Mouse (Mus musculus): ENCODE measurements around the gene Klf13. TPM values are rescaled to one million over a fixed set of nuclear protein-coding genes. Genes with fewer than 3 reads are reported as not detected.

The Klf13 gene
- polyA plus RNA-seq, 1 experiment from 2014 or later = 24.9 TPM

- WGBS = 87% methylated on average over 5 of the region's 5 CpGs
- H3K9ac ChIP-seq (replicated peaks; ENCODE audit: low read depth, low read length) = no peak overlapping the region
- no peaks in the 10 kb centered on the region for H3K27me3 ChIP-seq (ENCODE audit: control insufficient read depth, insufficient read depth, low read length)
- H3K4me1 ChIP-seq (ENCODE audit: control insufficient read depth, insufficient read depth, low read length) = no peaks in the 10 kb centered on the region
- H3K36me3 ChIP-seq (ENCODE audit: control insufficient read depth, insufficient read depth, low read length) = no peaks in the 10 kb centered on the region
- H3K4me2 ChIP-seq (ENCODE audit: low read depth, low read length) = no peak overlapping the region
- H3K9me3 ChIP-seq (ENCODE audit: control insufficient read depth, low read length) = no peaks in the 10 kb centered on the region
- H3K4me3 ChIP-seq (ENCODE audit: low read depth, low read length) = no peak overlapping the region
- peak overlapping the region; percentile 30 for H3K27ac ChIP-seq (ENCODE audit: low read depth, low read length)
- no peak for ATAC-seq (ENCODE audit: low read depth)
Observed at GRCm38 (mm10) chr7:63965635-63966418, 27.1 kb upstream of the Klf13 start.

DNA sequence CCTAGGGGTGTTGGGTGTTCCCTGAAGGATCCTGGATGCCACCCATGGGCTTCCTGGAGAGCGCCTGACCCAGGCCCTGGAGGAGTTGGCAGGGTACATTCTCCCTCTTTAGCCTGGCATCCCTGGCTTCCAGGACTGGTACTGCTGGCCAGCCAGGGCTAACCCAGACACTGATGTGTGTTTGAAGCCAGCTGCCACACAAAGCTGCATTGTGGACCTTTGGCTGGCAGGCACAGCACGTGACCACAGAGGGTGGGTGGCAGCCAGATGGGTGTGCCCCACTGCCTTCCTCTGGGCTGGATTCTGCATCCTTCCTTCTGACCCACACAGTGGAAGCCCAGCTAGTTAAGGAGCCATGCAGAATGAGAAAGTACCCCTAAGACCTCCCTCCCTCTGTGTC lies 26.4 kb upstream of the Klf13 start:
- Histone ChIP-seq H3K9ac (replicated peaks; ENCODE audit: low read depth, low read length) (no peak overlapping the region), H3K4me3 (ENCODE audit: low read depth, low read length) (no peak overlapping the region), H3K36me3 (ENCODE audit: control insufficient read depth, insufficient read depth, low read length) (no peaks in the 10 kb centered on the region), H3K27ac (ENCODE audit: low read depth, low read length) (peak overlapping the region; percentile 30), H3K27me3 (ENCODE audit: control insufficient read depth, insufficient read depth, low read length) (no peaks in the 10 kb centered on the region), H3K4me1 (ENCODE audit: control insufficient read depth, insufficient read depth, low read length) (no peaks in the 10 kb centered on the region), H3K9me3 (ENCODE audit: control insufficient read depth, low read length) (no peaks in the 10 kb centered on the region), H3K4me2 (ENCODE audit: low read depth, low read length) (no peak overlapping the region)
- 47% methylated on average over 2 of the region's 2 CpGs for WGBS
- ATAC-seq (ENCODE audit: low read depth) = peak; percentile 91

GRCm38 (mm10) chr7:63964121-63964520 lies 25.4 kb upstream of the Klf13 start:
- H3K36me3 ChIP-seq (ENCODE audit: control insufficient read depth, insufficient read depth, low read length) = no peaks in the 10 kb centered on the region
- H3K4me1 ChIP-seq (ENCODE audit: control insufficient read depth, insufficient read depth, low read length) = no peaks in the 10 kb centered on the region
- no peak overlapping the region for H3K4me3 ChIP-seq (ENCODE audit: low read depth, low read length)
- WGBS = 89% methylated on average over 6 of the region's 6 CpGs
- H3K27ac ChIP-seq (ENCODE audit: low read depth, low read length) = no peak overlapping the region
- no peak overlapping the region for H3K9ac ChIP-seq (replicated peaks; ENCODE audit: low read depth, low read length)
- no peak for ATAC-seq (ENCODE audit: low read depth)
- no peak overlapping the region for H3K4me2 ChIP-seq (ENCODE audit: low read depth, low read length)
- H3K9me3 ChIP-seq (ENCODE audit: control insufficient read depth, low read length) = no peaks in the 10 kb centered on the region
- no peaks in the 10 kb centered on the region for H3K27me3 ChIP-seq (ENCODE audit: control insufficient read depth, insufficient read depth, low read length)

GRCm38 (mm10) chr7:63963632-63964031 lies 24.9 kb upstream of the Klf13 start:
- Histone ChIP-seq H3K4me2 (ENCODE audit: low read depth, low read length) (no peak overlapping the region), H3K4me3 (ENCODE audit: low read depth, low read length) (no peak overlapping the region), H3K9me3 (ENCODE audit: control insufficient read depth, low read length) (no peaks in the 10 kb centered on the region), H3K9ac (replicated peaks; ENCODE audit: low read depth, low read length) (no peak overlapping the region), H3K4me1 (ENCODE audit: control insufficient read depth, insufficient read depth, low read length) (no peaks in the 10 kb centered on the region), H3K27me3 (ENCODE audit: control insufficient read depth, insufficient read depth, low read length) (no peaks in the 10 kb centered on the region), H3K36me3 (ENCODE audit: control insufficient read depth, insufficient read depth, low read length) (no peaks in the 10 kb centered on the region), H3K27ac (ENCODE audit: low read depth, low read length) (no peak overlapping the region)
- WGBS = 65% methylated on average over 5 of the region's 5 CpGs
- ATAC-seq (ENCODE audit: low read depth) = no peak

GRCm38 (mm10) chr7:63957872-63958640 lies 19.3 kb upstream of the Klf13 start:
- WGBS = 54% methylated on average over 12 of the region's 12 CpGs
- no peaks in the 10 kb centered on the region for H3K9me3 ChIP-seq (ENCODE audit: control insufficient read depth, low read length)
- peak; percentile 60 for ATAC-seq (ENCODE audit: low read depth)
- no peaks in the 10 kb centered on the region for H3K36me3 ChIP-seq (ENCODE audit: control insufficient read depth, insufficient read depth, low read length)
- H3K4me2 ChIP-seq (ENCODE audit: low read depth, low read length) = no peak overlapping the region
- no peak overlapping the region for H3K4me3 ChIP-seq (ENCODE audit: low read depth, low read length)
- peaks cover 17% of the 10 kb centered on the region for H3K4me1 ChIP-seq (ENCODE audit: control insufficient read depth, insufficient read depth, low read length)
- no peak overlapping the region for H3K9ac ChIP-seq (replicated peaks; ENCODE audit: low read depth, low read length)
- H3K27ac ChIP-seq (ENCODE audit: low read depth, low read length) = peak overlapping the region; percentile 71; the same call in 1 of the 2 replicates
- no peaks in the 10 kb centered on the region for H3K27me3 ChIP-seq (ENCODE audit: control insufficient read depth, insufficient read depth, low read length)

DNA sequence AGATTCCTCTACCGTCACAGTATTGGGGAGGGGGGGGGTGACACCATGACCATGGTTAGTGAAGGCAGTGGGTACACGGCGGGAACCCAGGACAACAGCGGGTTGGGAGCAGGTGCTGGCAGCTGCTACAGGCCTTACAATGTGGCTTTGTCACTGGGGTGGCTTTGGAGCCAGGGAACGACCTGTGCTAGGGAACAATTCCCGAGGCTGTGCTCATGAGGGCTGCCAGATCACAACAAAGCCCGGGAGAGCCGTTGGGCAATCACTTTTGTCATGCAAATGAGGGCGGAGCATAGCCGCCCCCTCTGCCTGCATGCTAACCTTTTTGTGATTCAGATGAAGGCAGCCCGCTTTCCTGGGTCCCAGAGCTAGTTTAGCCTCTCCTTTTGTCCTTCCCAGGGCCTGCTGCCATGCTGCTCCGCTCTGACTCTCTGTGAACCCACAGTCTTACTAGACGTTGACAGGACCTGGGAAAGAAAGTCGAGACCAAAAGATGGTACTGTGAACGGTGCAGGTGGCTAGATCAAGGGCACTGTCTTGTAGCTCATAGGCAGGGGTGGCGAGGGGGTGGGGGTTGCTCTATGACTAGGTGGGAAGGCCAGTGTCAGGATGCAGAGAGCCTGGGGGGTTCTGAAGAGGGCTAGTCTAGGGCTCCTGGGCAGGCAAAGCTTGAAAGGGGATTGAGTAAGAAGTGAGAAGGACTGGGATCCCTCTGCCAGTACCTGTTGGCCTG lies 18.4 kb upstream of the Klf13 start:
- Histone ChIP-seq H3K4me3 (ENCODE audit: low read depth, low read length) (no peak overlapping the region), H3K27me3 (ENCODE audit: control insufficient read depth, insufficient read depth, low read length) (no peaks in the 10 kb centered on the region), H3K4me2 (ENCODE audit: low read depth, low read length) (no peak overlapping the region), H3K9me3 (ENCODE audit: control insufficient read depth, low read length) (no peaks in the 10 kb centered on the region), H3K36me3 (ENCODE audit: control insufficient read depth, insufficient read depth, low read length) (no peaks in the 10 kb centered on the region), H3K27ac (ENCODE audit: low read depth, low read length) (peak overlapping the region; percentile 71), H3K9ac (replicated peaks; ENCODE audit: low read depth, low read length) (no peak overlapping the region), H3K4me1 (ENCODE audit: control insufficient read depth, insufficient read depth, low read length) (peaks cover 17% of the 10 kb centered on the region)
- peak; percentile 87 for ATAC-seq (ENCODE audit: low read depth)
- 12% methylated on average over 16 of the region's 16 CpGs for WGBS

DNA sequence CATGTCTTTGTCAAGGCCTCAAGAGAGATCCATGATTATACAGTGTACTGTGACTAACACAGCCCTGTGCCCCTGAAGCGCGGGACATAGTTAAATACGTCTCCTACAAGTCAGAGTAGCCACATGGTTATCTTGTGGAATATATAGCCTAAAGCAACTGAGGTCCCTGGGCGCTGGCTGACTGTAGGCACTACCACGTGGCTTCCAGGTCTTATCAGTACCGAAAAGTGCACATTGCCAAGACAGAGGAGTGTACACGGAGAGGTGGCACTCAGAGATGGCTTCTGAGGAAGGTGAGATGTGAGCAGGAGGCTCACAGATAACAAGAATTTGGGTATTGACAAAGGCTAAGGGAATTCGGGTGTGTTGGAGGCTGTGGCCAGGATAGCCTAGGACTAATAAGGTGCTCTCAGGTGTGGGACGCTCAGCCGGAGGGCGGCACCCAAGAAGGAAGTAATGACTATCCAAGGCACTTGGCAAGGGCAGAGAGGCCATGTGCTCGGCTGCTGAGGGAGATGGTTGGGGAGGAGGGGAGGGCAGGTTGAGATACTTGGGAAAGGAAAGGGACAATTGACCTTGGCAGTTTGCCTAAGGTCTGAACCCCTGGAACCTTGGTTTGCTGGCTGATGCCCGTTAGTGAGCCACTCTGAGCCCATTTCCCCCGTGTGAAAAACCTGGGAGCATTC lies 17.6 kb upstream of the Klf13 start:
- Histone ChIP-seq H3K9me3 (ENCODE audit: control insufficient read depth, low read length) (no peaks in the 10 kb centered on the region), H3K4me2 (ENCODE audit: low read depth, low read length) (no peak overlapping the region), H3K27ac (ENCODE audit: low read depth, low read length) (peak overlapping the region; percentile 71; the same call in 1 of the 2 replicates), H3K9ac (replicated peaks; ENCODE audit: low read depth, low read length) (no peak overlapping the region), H3K4me3 (ENCODE audit: low read depth, low read length) (no peak overlapping the region), H3K4me1 (ENCODE audit: control insufficient read depth, insufficient read depth, low read length) (peaks cover 17% of the 10 kb centered on the region), H3K36me3 (ENCODE audit: control insufficient read depth, insufficient read depth, low read length) (no peaks in the 10 kb centered on the region), H3K27me3 (ENCODE audit: control insufficient read depth, insufficient read depth, low read length) (no peaks in the 10 kb centered on the region)
- 64% methylated on average over 14 of the region's 14 CpGs for WGBS
- peak; percentile 5; the same call in 1 of the 2 replicates for ATAC-seq (ENCODE audit: low read depth)

GRCm38 (mm10) chr7:63955440-63955839 lies 16.7 kb upstream of the Klf13 start:
- no peak overlapping the region for H3K4me2 ChIP-seq (ENCODE audit: low read depth, low read length)
- H3K9me3 ChIP-seq (ENCODE audit: control insufficient read depth, low read length) = no peaks in the 10 kb centered on the region
- no peak overlapping the region for H3K4me3 ChIP-seq (ENCODE audit: low read depth, low read length)
- no peak for ATAC-seq (ENCODE audit: low read depth)
- no peak overlapping the region for H3K9ac ChIP-seq (replicated peaks; ENCODE audit: low read depth, low read length)
- H3K27me3 ChIP-seq (ENCODE audit: control insufficient read depth, insufficient read depth, low read length) = no peaks in the 10 kb centered on the region
- peaks cover 17% of the 10 kb centered on the region for H3K4me1 ChIP-seq (ENCODE audit: control insufficient read depth, insufficient read depth, low read length)
- H3K27ac ChIP-seq (ENCODE audit: low read depth, low read length) = no peak overlapping the region
- 92% methylated on average over 2 of the region's 2 CpGs for whole genome bisulfite sequencing
- no peaks in the 10 kb centered on the region for H3K36me3 ChIP-seq (ENCODE audit: control insufficient read depth, insufficient read depth, low read length)
